Mouse (Mus musculus): ENCODE results near the gene Tbl1xr1. TPM values are rescaled to one million over a fixed set of nuclear protein-coding genes. Genes with fewer than 3 reads are reported as not detected.
A peak's percentile ranks its signal among the peaks of the same experiment; 100 is the strongest.

The Tbl1xr1 gene
- total RNA-seq, 2 experiments from 2014 or later: 96.8 to 119 TPM

DNA sequence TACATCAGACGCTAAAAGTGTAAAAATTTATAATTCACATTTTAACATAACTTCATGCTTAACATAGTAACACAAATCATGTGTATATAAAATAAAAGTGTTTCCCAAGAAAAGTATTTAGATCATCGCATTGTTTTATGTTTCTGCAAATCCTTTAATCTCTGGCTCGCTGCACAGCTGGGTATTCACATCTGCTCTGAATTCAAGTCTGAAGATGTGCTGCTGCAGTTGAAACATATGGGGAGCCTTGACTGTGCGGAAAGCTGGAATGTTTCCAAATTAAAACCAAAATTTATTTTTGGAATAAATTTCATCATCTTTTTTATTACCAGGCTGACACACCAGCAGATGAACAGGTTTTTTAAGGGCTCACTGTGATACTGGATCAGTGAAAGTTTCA lies 97.8 kb downstream of the Tbl1xr1 start:
- intact Hi-C loops (cut with DNase I): no loop called here
- no peak for DNase-seq (ENCODE audit: extremely low spot score in 1 of 2, low spot score in 2 of 2)

- intact Hi-C loops (cut with DNase I): loop anchor here (10.0 kb wide), 1 partner anchor 1525 kb away; no protein-coding TSS in a partner anchor
- no peak for DNase-seq (ENCODE audit: extremely low spot score in 1 of 2, low spot score in 2 of 2)
These were observed 103.6 kb downstream of the Tbl1xr1 start for GRCm38 (mm10) chr3:22180076-22180475.

GRCm38 (mm10) chr3:22181026-22181425 lies 104.6 kb downstream of the Tbl1xr1 start:
- intact Hi-C loops (cut with DNase I): loop anchor here (10.0 kb wide), 1 partner anchor 1526 kb away; no protein-coding TSS in a partner anchor
- no peak for DNase-seq (ENCODE audit: extremely low spot score in 1 of 2, low spot score in 2 of 2)

- no peak for DNase-seq (ENCODE audit: extremely low spot score in 1 of 2, low spot score in 2 of 2)
- intact Hi-C loops (cut with DNase I): loop anchor here (5.0 to 10.0 kb wide), 2 partner anchors 108 to 1530 kb away; partner anchors contain the start of gene Tbl1xr1
These were observed 108.8 kb downstream of the Tbl1xr1 start for GRCm38 (mm10) chr3:22185265-22185664.

DNA sequence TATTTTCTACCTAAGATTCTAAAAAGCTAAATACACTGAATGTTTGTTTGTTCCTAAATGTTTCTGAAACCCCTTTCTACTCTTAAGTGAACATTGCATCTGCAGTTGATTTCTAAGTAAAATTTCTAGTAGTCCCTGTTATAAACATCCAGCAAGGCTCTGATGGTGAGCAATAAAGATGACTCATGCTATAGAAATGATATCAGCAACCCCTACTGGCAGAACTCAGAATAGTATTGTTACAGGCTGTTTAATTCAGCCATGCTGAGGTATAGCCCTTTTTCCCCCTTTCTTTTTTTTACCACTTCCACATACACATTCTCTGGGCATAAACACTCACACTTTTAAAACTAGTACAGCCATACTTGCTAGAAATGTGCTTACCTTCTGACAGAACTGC lies 114.0 kb downstream of the Tbl1xr1 start:
- peak in 1 of 2 experiments; percentile 17 for DNase-seq (ENCODE audit: extremely low spot score in 1 of 2, low spot score in 2 of 2)
- intact Hi-C loops (cut with DNase I): loop anchor here (10.0 kb wide), 1 partner anchor 256 kb away; no protein-coding TSS in a partner anchor

DNA sequence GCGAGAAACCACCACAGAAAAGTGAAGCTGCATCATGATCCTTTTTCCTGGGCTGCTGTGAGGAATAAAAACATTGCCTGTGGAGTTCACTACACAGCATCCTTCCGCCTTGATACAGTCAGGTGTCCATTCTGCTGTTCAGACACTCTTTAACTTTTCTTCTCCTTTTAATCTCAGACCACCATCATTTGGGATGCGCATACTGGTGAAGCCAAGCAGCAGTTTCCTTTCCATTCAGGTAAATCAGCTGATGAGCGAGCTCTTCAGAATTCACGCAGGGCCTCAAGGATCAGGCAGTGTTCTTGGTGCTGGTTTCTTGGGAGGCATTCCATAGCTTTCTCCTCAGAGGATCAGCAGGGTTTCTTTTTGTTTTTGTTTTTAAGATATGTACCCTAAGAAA lies 116.5 kb downstream of the Tbl1xr1 start:
- intact Hi-C loops (cut with DNase I): loop anchor here (10.0 kb wide), 1 partner anchor 258 kb away; no protein-coding TSS in a partner anchor
- no peak for DNase-seq (ENCODE audit: extremely low spot score in 1 of 2, low spot score in 2 of 2)

GRCm38 (mm10) chr3:22194185-22194856 lies 117.9 kb downstream of the Tbl1xr1 start:
- DNase-seq (ENCODE audit: extremely low spot score in 1 of 2, low spot score in 2 of 2): no peak
- intact Hi-C loops (cut with DNase I): loop anchor here (10.0 kb wide), 1 partner anchor 260 kb away; no protein-coding TSS in a partner anchor

GRCm38 (mm10) chr3:22198802-22199201 lies 122.3 kb downstream of the Tbl1xr1 start:
- intact Hi-C loops (cut with DNase I): loop anchor here (10.0 kb wide), 1 partner anchor 264 kb away; no protein-coding TSS in a partner anchor
- DNase-seq (ENCODE audit: extremely low spot score in 1 of 2, low spot score in 2 of 2): no peak

DNA sequence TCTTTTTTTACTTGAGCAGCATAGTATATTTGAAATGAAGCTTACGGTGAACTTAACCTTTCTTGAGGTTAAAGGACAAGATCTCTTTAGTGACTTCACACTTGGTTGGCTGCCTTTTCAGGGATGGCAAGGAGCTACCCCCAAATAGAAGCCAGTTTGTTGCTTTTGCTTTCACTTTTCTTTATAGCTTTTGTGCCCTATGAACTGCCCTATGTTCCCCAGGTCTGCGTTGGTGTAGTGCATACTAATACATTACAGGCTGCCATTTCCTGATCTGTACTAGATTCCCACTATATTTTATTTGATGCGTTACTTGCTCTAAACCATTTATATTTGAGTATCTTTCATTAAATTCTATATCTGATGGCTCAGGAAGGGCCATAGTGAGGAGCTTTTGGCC lies 127.7 kb downstream of the Tbl1xr1 start:
- intact Hi-C loops (cut with DNase I): no loop called here
- DNase-seq (ENCODE audit: extremely low spot score in 1 of 2, low spot score in 2 of 2): no peak

DNA sequence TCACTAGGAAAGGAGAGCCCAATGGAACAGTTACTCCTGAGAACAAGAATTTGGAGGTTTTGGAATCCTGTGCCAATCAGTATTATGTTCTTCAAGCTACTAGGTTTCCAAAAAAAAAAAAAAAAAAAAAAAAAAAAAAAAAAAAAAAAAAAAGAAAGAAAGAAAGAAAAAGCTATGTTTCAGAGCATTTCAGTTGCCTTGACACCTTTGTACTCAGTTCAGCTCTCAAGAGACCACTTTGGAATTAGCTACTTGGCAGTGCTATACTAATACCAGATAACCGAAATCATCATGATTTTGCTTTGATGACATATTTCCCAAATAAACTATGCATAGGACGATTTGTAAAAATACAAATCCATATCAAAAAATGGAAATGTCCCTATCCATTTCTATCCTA lies 145.1 kb downstream of the Tbl1xr1 start:
- no peak for DNase-seq (ENCODE audit: extremely low spot score in 1 of 2, low spot score in 2 of 2)
- intact Hi-C loops (cut with DNase I): no loop called here

DNA sequence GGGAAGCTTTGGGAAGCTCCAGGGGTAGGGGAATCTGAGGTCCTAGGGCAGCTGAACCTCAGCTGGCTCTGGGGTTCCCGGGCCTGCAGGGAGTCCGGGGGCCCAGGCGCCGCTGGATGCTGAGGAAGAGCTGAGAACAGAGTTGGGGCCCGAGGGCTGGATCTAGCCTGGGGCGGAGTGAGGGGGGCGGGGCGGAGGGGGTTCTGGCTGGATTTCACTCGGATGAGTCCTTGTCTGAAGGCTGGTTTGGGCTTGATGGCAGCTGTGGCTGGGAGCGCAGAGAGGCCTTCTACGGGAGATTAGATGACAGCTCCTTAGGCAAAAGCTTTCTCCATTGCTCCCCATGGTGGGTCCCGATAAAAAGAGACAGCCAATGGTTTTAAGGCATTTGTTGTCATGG lies 145.9 kb downstream of the Tbl1xr1 start:
- DNase-seq (ENCODE audit: extremely low spot score in 1 of 2, low spot score in 2 of 2): no peak
- intact Hi-C loops (cut with DNase I): no loop called here

DNA sequence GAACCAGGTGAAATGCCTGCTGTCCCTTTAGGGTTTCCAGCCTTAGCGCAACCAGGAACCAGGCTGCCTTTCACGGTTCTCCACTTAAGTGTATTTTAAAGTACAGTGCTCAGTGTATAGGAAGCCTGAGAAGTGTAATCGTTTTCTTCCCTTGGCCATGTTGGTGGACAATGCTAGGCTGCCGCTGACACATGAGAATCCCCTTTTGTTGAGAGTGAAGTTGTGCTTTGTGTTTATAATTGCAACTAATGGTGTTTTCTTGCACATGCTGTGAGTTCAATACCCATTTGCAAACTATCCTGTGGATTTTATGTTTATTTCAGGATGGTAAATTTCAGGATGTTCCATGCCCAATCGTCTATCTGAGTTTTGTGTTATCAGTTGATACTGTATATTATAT lies 146.6 kb downstream of the Tbl1xr1 start:
- intact Hi-C loops (cut with DNase I): no loop called here
- no peak for DNase-seq (ENCODE audit: extremely low spot score in 1 of 2, low spot score in 2 of 2)

GRCm38 (mm10) chr3:22228052-22228451 lies 151.6 kb downstream of the Tbl1xr1 start:
- intact Hi-C loops (cut with DNase I): no loop called here
- no peak for DNase-seq (ENCODE audit: extremely low spot score in 1 of 2, low spot score in 2 of 2)

GRCm38 (mm10) chr3:22230635-22231034 lies 154.2 kb downstream of the Tbl1xr1 start:
- DNase-seq (ENCODE audit: extremely low spot score in 1 of 2, low spot score in 2 of 2): no peak
- intact Hi-C loops (cut with DNase I): no loop called here

GRCm38 (mm10) chr3:22238106-22238900 lies 161.9 kb downstream of the Tbl1xr1 start:
- intact Hi-C loops (cut with DNase I): no loop called here
- DNase-seq (ENCODE audit: extremely low spot score in 1 of 2, low spot score in 2 of 2): no peak

Data from left cerebral cortex, postnatal 10 days (tissue).